Mouse (Mus musculus): ENCODE data around the gene Prtn3.

DNA sequence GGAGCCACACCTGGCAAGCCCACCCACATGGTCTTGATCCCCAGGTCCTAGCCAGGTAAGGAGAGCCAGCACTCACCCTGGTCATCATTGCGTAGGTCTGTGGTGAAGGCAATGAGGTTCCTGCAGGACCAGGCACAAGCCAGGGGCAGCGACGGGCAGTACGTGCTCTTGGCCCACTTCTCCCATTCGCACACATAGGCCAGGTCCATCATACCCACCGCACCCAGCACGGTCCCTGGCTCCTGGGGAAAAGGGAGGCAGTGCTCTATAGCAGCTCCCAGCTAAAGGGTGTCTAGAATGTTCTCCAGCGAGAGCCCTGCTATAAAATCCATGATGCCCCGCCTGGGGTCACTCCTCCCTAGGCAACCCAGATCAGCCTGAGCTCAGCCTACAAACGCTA lies 33.1 kb downstream of the Prtn3 start:
- TF ChIP-seq CTCF (IDR thresholded peaks at IDR 0.05; ENCODE audit: insufficient read depth, low read depth, low read length) (no peak), POLR2A (IDR thresholded peaks at IDR 0.05; ENCODE audit: insufficient read depth, low read depth, low read length) (no peak)

All from olfactory bulb, adult 2 months (tissue).